Mouse (Mus musculus) CH12.LX (cell line): ENCODE results near the gene Dusp6. TPM values are rescaled to one million over a fixed set of nuclear protein-coding genes. Genes with fewer than 3 reads are reported as not detected.

Source experiments
- DNase-seq: peaks from one replicate; pipeline ENCODE4 v3.0.0-alpha.2; 2013; ENCODE audit errors: extremely low read depth
- H3K27ac ChIP-seq: 2 replicates; pipeline ENCODE4 v1.5.1; 2012; ENCODE audit warnings: low read depth, mild to moderate bottlenecking, control low read depth, moderate library complexity; ENCODE audit not compliant: insufficient read depth
- H3K27me3 ChIP-seq: replicated peaks from 2 replicates; pipeline ENCODE3; 2012; ENCODE audit warnings: inconsistent platforms
- H3K36me3 ChIP-seq, 2 experiments: replicated peaks in 1 of 2; 2 replicates each; pipeline versions ENCODE3 to v1.6.1; 2012; ENCODE audit warnings: inconsistent platforms in 1 of 2, low read length in 1 of 2, mild to moderate bottlenecking in 1 of 2, mixed read lengths in 1 of 2, moderate library complexity in 1 of 2; ENCODE audit not compliant: control insufficient read depth in 1 of 2, insufficient read depth in 1 of 2
- H3K4me1 ChIP-seq, 2 experiments: 2 replicates each; pipeline ENCODE4 v1.6.1; 2012; ENCODE audit warnings: inconsistent platforms in 1 of 2, moderate library complexity in 1 of 2; ENCODE audit not compliant: insufficient read depth in 2 of 2, control insufficient read depth in 1 of 2
- H3K4me2 ChIP-seq: 2 replicates; pipeline ENCODE4 v1.6.1; 2012; ENCODE audit warnings: low read depth, mild to moderate bottlenecking, control low read depth; ENCODE audit not compliant: poor library complexity, insufficient read depth, severe bottlenecking
- H3K4me3 ChIP-seq, 3 experiments: fragments of 150-350 bp in 1 of 3; sonication (generic) in 1 of 3; replicated peaks in 1 of 3; 2 replicates each; pipeline versions ENCODE3 to v1.5.1; 2011 to 2012; ENCODE audit warnings: low read depth in 2 of 3, low read length in 2 of 3, mild to moderate bottlenecking in 2 of 3, moderate library complexity in 2 of 3, control low read depth in 1 of 3, improper control_type of control experiment in 1 of 3, inconsistent platforms in 1 of 3, mixed read lengths in 1 of 3; ENCODE audit not compliant: poor library complexity in 1 of 3
- H3K79me2 ChIP-seq: replicated peaks from 2 replicates; pipeline ENCODE4 v1.6.1; 2012; ENCODE audit warnings: mild to moderate bottlenecking, moderate library complexity; ENCODE audit not compliant: control insufficient read depth, poor library complexity, insufficient read depth, severe bottlenecking; ENCODE audit errors: extremely low read depth
- H3K9ac ChIP-seq: 2 replicates; pipeline ENCODE4 v1.6.1; 2012; ENCODE audit warnings: low read depth, mild to moderate bottlenecking, control low read depth, moderate library complexity; ENCODE audit not compliant: insufficient read depth
- H3K9me3 ChIP-seq: replicated peaks from 2 replicates; pipeline ENCODE3; 2012; ENCODE audit warnings: low read length, inconsistent platforms, mixed read lengths
- CHD1 ChIP-seq: IDR thresholded peaks from 2 replicates; pipeline ENCODE4 v1.6.1; 2012; ENCODE audit warnings: low read depth, low read length, improper control_type of control experiment, inconsistent platforms
- CHD2 ChIP-seq: IDR thresholded peaks from 2 replicates; pipeline ENCODE4 v1.6.1; 2011; ENCODE audit warnings: low read length, improper control_type of control experiment
- CTCF ChIP-seq, 2 experiments: IDR thresholded peaks in 1 of 2; conservative IDR thresholded peaks in 1 of 2; 2 replicates each; pipeline ENCODE4 v1.5.1; 2011 to 2012; ENCODE audit warnings: low read depth in 2 of 2, low read length in 2 of 2, improper control_type of control experiment in 1 of 2, inconsistent platforms in 1 of 2, mild to moderate bottlenecking in 1 of 2, moderate library complexity in 1 of 2
- E2F4 ChIP-seq: IDR thresholded peaks from 2 replicates; pipeline ENCODE4 v1.6.1; 2011; ENCODE audit warnings: low read depth, low read length, improper control_type of control experiment; ENCODE audit not compliant: insufficient replicate concordance
- ELF1 ChIP-seq: IDR thresholded peaks from 2 replicates; pipeline ENCODE4 v1.6.1; 2014; ENCODE audit warnings: low read depth, mild to moderate bottlenecking, inconsistent platforms, low read length, improper control_type of control experiment
- ETS1 ChIP-seq: conservative IDR thresholded peaks from 2 replicates; pipeline ENCODE4 v1.6.1; 2012; ENCODE audit warnings: low read depth, mild to moderate bottlenecking, inconsistent platforms, low read length, improper control_type of control experiment, moderate library complexity
- GABPA ChIP-seq: IDR thresholded peaks from 2 replicates; pipeline ENCODE4 v1.6.1; 2012; ENCODE audit warnings: low read depth, low read length, improper control_type of control experiment, inconsistent platforms; ENCODE audit not compliant: insufficient replicate concordance
- JUN ChIP-seq: IDR thresholded peaks from 2 replicates; pipeline ENCODE4 v1.6.1; 2011; ENCODE audit warnings: low read depth, mild to moderate bottlenecking, low read length, improper control_type of control experiment, moderate library complexity; ENCODE audit not compliant: insufficient read depth
- KAT2A ChIP-seq: IDR thresholded peaks from 2 replicates; pipeline ENCODE4 v1.6.1; 2012; ENCODE audit warnings: low read length, improper control_type of control experiment, inconsistent platforms; ENCODE audit not compliant: insufficient replicate concordance
- MAFK ChIP-seq: IDR thresholded peaks from 2 replicates; pipeline ENCODE4 v1.6.1; 2011; ENCODE audit warnings: low read length, improper control_type of control experiment; ENCODE audit not compliant: insufficient replicate concordance
- MEF2A ChIP-seq: IDR thresholded peaks from 2 replicates; pipeline ENCODE4 v1.6.1; 2014; ENCODE audit warnings: low read depth, mild to moderate bottlenecking, inconsistent platforms, low read length, improper control_type of control experiment, borderline replicate concordance
- MYC ChIP-seq: IDR thresholded peaks from 2 replicates; pipeline ENCODE4 v1.6.1; 2011; ENCODE audit warnings: low read depth, mild to moderate bottlenecking, improper control_type of control experiment, low read length
- NELFE ChIP-seq: IDR thresholded peaks from 2 replicates; pipeline ENCODE4 v1.6.1; 2011; ENCODE audit warnings: low read depth, low read length, improper control_type of control experiment
- NRF1 ChIP-seq: IDR thresholded peaks from 2 replicates; pipeline ENCODE4 v1.6.1; 2014; ENCODE audit warnings: low read depth, mild to moderate bottlenecking, inconsistent platforms, low read length, improper control_type of control experiment, moderate library complexity
- PAX5 ChIP-seq: IDR thresholded peaks from 2 replicates; pipeline ENCODE4 v1.6.1; 2012; ENCODE audit warnings: low read length, inconsistent platforms, mixed read lengths
- POLR2AphosphoS2 ChIP-seq: IDR thresholded peaks from 2 replicates; pipeline ENCODE4 v1.6.1; 2011; ENCODE audit warnings: low read depth, low read length, improper control_type of control experiment
- SIN3A ChIP-seq: IDR thresholded peaks from 2 replicates; pipeline ENCODE4 v1.6.1; 2012; ENCODE audit warnings: low read length, improper control_type of control experiment, inconsistent platforms
- TBP ChIP-seq: conservative IDR thresholded peaks from 2 replicates; pipeline ENCODE4 v1.6.1; 2011; ENCODE audit warnings: low read depth, low read length, improper control_type of control experiment
- TCF12 ChIP-seq: IDR thresholded peaks from 2 replicates; pipeline ENCODE4 v1.6.1; 2014; ENCODE audit warnings: low read depth, mild to moderate bottlenecking, inconsistent platforms, low read length, improper control_type of control experiment
- USF1 ChIP-seq: IDR thresholded peaks from 2 replicates; pipeline ENCODE4 v1.6.1; 2014; ENCODE audit warnings: low read depth, mild to moderate bottlenecking, inconsistent platforms, low read length, improper control_type of control experiment
- USF2 ChIP-seq: conservative IDR thresholded peaks from 2 replicates; pipeline ENCODE4 v1.6.1; 2011; ENCODE audit warnings: low read depth, low read length, improper control_type of control experiment
- ZC3H11A ChIP-seq: IDR thresholded peaks from 2 replicates; pipeline ENCODE4 v1.6.1; 2012; ENCODE audit warnings: low read depth, mild to moderate bottlenecking, inconsistent platforms, low read length, improper control_type of control experiment
- ZKSCAN1 ChIP-seq: IDR thresholded peaks from 2 replicates; pipeline ENCODE4 v1.6.1; 2012; ENCODE audit warnings: low read depth, inconsistent platforms, low read length, improper control_type of control experiment, borderline replicate concordance
- ZMIZ1 ChIP-seq: IDR thresholded peaks from 2 replicates; pipeline ENCODE4 v1.6.1; 2012; ENCODE audit warnings: low read depth, mild to moderate bottlenecking, inconsistent platforms, low read length, improper control_type of control experiment
- ZNF384 ChIP-seq: IDR thresholded peaks from 2 replicates; pipeline ENCODE4 v1.6.1; 2012; ENCODE audit warnings: low read depth, low read length, improper control_type of control experiment, inconsistent platforms
- dilution Hi-C: fragments of 300-500 bp; cut with MboI; formaldehyde crosslinking; loops from 2 replicates; pipeline ENCODE4 v1.14.3; 2020; ENCODE audit warnings: low sequenced_read_pairs; ENCODE audit not compliant: extremely low pct_unique_long_range_greater_than_20kb, extremely low pct_ligation_motif_present
- in situ Hi-C: fragments of 300-500 bp; cut with MboI; formaldehyde crosslinking; loops from 3 replicates; pipeline ENCODE4 v1.14.3; 2019; ENCODE audit warnings: low sequenced_read_pairs, low pct_ligation_motif_present, low pct_unique_long_range_greater_than_20kb, mixed read lengths
- polyA plus RNA-seq: library from polyadenylated mRNA; unstranded; fragments of >175 nt; gene quantifications from 2 replicates; pipeline ENCODE4 v1.2.1, GENCODE M21; 2012; ENCODE audit warnings: low read depth; ENCODE audit not compliant: insufficient read length
- total RNA-seq, 2 experiments: library from RNA; depleted of rRNA; stranded (reverse); fragments of 300-350 nt in 1 of 2; fragments of >200 nt in 1 of 2; gene quantifications; 2 replicates each; pipeline ENCODE4 v1.2.3; 2012 to 2014

The Dusp6 gene
- total and polyA plus RNA-seq, 3 experiments, result 6.1 to 11.6 (median 7.6) TPM

DNA sequence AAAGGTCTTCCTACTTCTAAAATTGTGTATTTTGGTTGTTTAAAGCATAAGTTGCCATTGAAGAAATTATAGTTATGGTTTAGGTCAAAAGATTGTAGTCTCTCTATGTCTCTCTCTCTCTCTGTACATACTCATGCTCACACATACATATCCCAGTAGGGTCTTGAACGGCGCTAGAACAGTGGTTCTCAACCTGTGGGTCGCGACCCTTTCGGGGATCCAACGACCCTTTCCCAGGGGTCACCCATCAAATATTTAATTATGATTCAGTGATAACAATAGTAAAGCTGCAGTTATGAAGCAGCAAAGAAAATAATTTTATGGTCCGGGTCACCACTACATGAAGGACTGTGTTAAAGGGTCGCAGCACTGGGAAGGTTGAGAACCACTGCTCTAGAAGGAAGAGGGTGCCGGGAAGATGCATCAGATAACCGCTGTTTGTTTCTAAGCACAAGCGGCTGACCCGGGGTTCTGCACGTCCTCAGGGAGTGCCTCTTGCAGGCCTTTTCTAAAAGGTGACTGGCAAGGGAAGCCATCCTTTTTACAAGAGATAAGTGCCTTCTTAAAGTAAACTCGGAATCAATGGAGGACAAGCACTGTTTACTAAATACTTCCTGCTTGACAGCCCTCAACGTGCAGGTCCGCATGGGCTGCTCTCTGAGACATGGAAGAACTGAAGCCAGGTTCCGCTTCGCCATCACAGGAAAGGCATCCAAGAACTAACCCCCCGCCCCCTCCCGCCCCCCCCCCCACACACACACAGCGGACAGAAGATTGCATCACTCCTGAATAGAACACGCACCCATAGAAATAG lies 16.2 kb downstream of the Dusp6 start:
- H3K36me3 ChIP-seq, result no peaks in the 10 kb centered on the region
- in situ Hi-C loops (no loop called here), dilution Hi-C loops (no loop called here)
- no peaks in the 10 kb centered on the region for H3K79me2 ChIP-seq
- no peak overlapping the region for H3K27ac ChIP-seq
- no peaks in the 10 kb centered on the region for H3K27me3 ChIP-seq
- H3K4me1 ChIP-seq, result peaks cover 4 to 6% of the 10 kb centered on the region in 2 experiments; a peak in 2 of 4 replicates
- H3K4me3 ChIP-seq, result no peak overlapping the region
- DNase-seq, result no peak
- H3K4me2 ChIP-seq, result no peak overlapping the region
- H3K9ac ChIP-seq, result no peak overlapping the region
- no peaks in the 10 kb centered on the region for H3K9me3 ChIP-seq
- TF ChIP-seq NELFE (no peak), ELF1 (no peak), ZNF384 (no peak), CTCF (conservative IDR thresholded peaks at IDR 0.05 in 1 of 2, IDR thresholded peaks at IDR 0.05 in 1 of 2; ENCODE audit: low read depth in 2 of 2, low read length in 2 of 2) (no peak), ZC3H11A (no peak), E2F4 (no peak), PAX5 (no peak), USF1 (no peak), CHD2 (no peak), GABPA (no peak), NRF1 (no peak), MAFK (no peak), SIN3A (no peak), MEF2A (no peak), CHD1 (no peak), POLR2AphosphoS2 (no peak), ZMIZ1 (no peak)

DNA sequence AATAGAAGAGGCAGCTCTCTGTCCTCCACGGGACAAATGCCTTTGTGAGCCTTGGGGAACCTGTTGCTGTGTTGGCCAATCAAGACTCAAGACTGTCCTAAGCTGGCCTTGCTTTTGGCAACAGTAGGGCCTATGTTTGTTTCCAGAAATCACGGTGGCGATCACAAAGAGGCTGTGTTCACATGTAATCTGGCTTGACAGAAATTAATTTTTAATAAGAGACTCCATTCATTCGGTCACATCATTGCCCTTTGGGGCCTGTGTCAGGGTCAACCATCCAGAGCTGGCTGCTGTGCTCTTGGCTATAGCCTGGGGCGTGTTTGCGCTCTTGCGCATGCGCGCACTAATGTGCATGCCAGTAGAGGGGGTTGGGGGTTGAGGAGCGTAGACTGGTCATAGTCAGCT lies 21.0 kb downstream of the Dusp6 start:
- in situ Hi-C loops (no loop called here), dilution Hi-C loops (no loop called here)
- DNase-seq, result no peak
- H3K79me2 ChIP-seq, result no peaks in the 10 kb centered on the region
- H3K9ac ChIP-seq, result no peak overlapping the region
- H3K27me3 ChIP-seq, result no peaks in the 10 kb centered on the region
- no peak overlapping the region for H3K4me2 ChIP-seq
- H3K4me1 ChIP-seq, result no peaks in the 10 kb centered on the region
- H3K9me3 ChIP-seq, result no peaks in the 10 kb centered on the region
- no peaks in the 10 kb centered on the region for H3K36me3 ChIP-seq
- no peak overlapping the region for H3K4me3 ChIP-seq
- H3K27ac ChIP-seq, result no peak overlapping the region
- TF ChIP-seq CHD2, result no peak
- TF ChIP-seq ELF1, result no peak
- TF ChIP-seq NRF1, result no peak
- no peak for TF ChIP-seq MEF2A
- no peak for TF ChIP-seq NELFE
- no peak for TF ChIP-seq KAT2A
- no peak for TF ChIP-seq ETS1
- TF ChIP-seq TCF12, result no peak
- no peak for TF ChIP-seq TBP
- TF ChIP-seq JUN, result no peak
- no peak for TF ChIP-seq E2F4
- TF ChIP-seq MYC, result no peak
- no peak for TF ChIP-seq CTCF (conservative IDR thresholded peaks at IDR 0.05 in 1 of 2, IDR thresholded peaks at IDR 0.05 in 1 of 2; ENCODE audit: low read depth in 2 of 2, low read length in 2 of 2)
- TF ChIP-seq ZKSCAN1, result no peak
- TF ChIP-seq USF2, result no peak
- TF ChIP-seq, all 38 proteins: peak for 0
